Mouse (Mus musculus): Measurements from ENCODE around the gene Rfx4. TPM values are rescaled to one million over a fixed set of nuclear protein-coding genes. Genes with fewer than 3 reads are reported as not detected.

Rfx4 gene
- polyA plus RNA-seq, 1 experiment from 2014 or later = not detected

- Histone ChIP-seq H3K4me2 (no peak overlapping the region), H3K9me3 (replicated peaks) (no peaks in the 10 kb centered on the region), H3K27ac (no peak overlapping the region), H3K36me3 (no peaks in the 10 kb centered on the region), H3K27me3 (replicated peaks) (peaks cover 22% of the 10 kb centered on the region), H3K4me1 (no peaks in the 10 kb centered on the region), H3K4me3 (no peak overlapping the region), H3K9ac (no peak overlapping the region)
- no peak for ATAC-seq
- WGBS (ENCODE audit: insufficient replicate concordance) = 58% methylated on average over 8 of the region's 8 CpGs
Measured at GRCm38 (mm10) chr10:84858371-84858770, 102.5 kb downstream of the Rfx4 start.

GRCm38 (mm10) chr10:84858806-84859496 is 103.1 kb downstream of the Rfx4 start:
- no peaks in the 10 kb centered on the region for H3K9me3 ChIP-seq (replicated peaks)
- WGBS (ENCODE audit: insufficient replicate concordance) = 39% methylated on average over 14 of the region's 14 CpGs
- H3K4me2 ChIP-seq = no peak overlapping the region
- H3K4me1 ChIP-seq = no peaks in the 10 kb centered on the region
- peaks cover 22% of the 10 kb centered on the region for H3K27me3 ChIP-seq (replicated peaks)
- H3K36me3 ChIP-seq = no peaks in the 10 kb centered on the region
- no peak overlapping the region for H3K4me3 ChIP-seq
- H3K27ac ChIP-seq = no peak overlapping the region
- no peak overlapping the region for H3K9ac ChIP-seq
- no peak for ATAC-seq

- H3K27me3 ChIP-seq (replicated peaks) = peaks cover 22% of the 10 kb centered on the region
- no peaks in the 10 kb centered on the region for H3K36me3 ChIP-seq
- H3K4me2 ChIP-seq = no peak overlapping the region
- no peak overlapping the region for H3K9ac ChIP-seq
- no peak overlapping the region for H3K27ac ChIP-seq
- 54% methylated on average over 13 of the region's 13 CpGs for WGBS (ENCODE audit: insufficient replicate concordance)
- no peak overlapping the region for H3K4me3 ChIP-seq
- ATAC-seq = no peak
- H3K4me1 ChIP-seq = no peaks in the 10 kb centered on the region
- H3K9me3 ChIP-seq (replicated peaks) = no peaks in the 10 kb centered on the region
Measured at GRCm38 (mm10) chr10:84859556-84860380, 103.9 kb downstream of the Rfx4 start.

GRCm38 (mm10) chr10:84863488-84863887 is 107.6 kb downstream of the Rfx4 start:
- Histone ChIP-seq H3K4me1 (no peaks in the 10 kb centered on the region), H3K27me3 (replicated peaks) (peaks cover 21% of the 10 kb centered on the region), H3K36me3 (no peaks in the 10 kb centered on the region), H3K4me2 (no peak overlapping the region), H3K27ac (no peak overlapping the region), H3K9me3 (replicated peaks) (no peaks in the 10 kb centered on the region), H3K4me3 (no peak overlapping the region), H3K9ac (no peak overlapping the region)
- WGBS (ENCODE audit: insufficient replicate concordance) = 77% methylated on average over 6 of the region's 6 CpGs
- ATAC-seq = no peak

GRCm38 (mm10) chr10:84867577-84867976 is 111.7 kb downstream of the Rfx4 start:
- Histone ChIP-seq H3K27me3 (replicated peaks) (0 out of 2 replicates have a peak, but pooled peaks cover 4% of the 10 kb centered on the region), H3K4me1 (no peaks in the 10 kb centered on the region), H3K4me3 (no peak overlapping the region), H3K4me2 (no peak overlapping the region), H3K9ac (no peak overlapping the region), H3K27ac (no peak overlapping the region), H3K9me3 (replicated peaks) (no peaks in the 10 kb centered on the region), H3K36me3 (no peaks in the 10 kb centered on the region)
- no peak for ATAC-seq
- 73% methylated on average over 7 of the region's 7 CpGs for WGBS (ENCODE audit: insufficient replicate concordance)

- no peak for ATAC-seq
- H3K4me3 ChIP-seq = no peak overlapping the region
- 73% methylated on average over 12 of the region's 12 CpGs for WGBS (ENCODE audit: insufficient replicate concordance)
- H3K36me3 ChIP-seq = no peaks in the 10 kb centered on the region
- no peak overlapping the region for H3K4me2 ChIP-seq
- H3K4me1 ChIP-seq = no peaks in the 10 kb centered on the region
- no peak overlapping the region for H3K9ac ChIP-seq
- H3K27me3 ChIP-seq (replicated peaks) = 0 out of 2 replicates have a peak, but pooled peaks cover 2% of the 10 kb centered on the region
- no peaks in the 10 kb centered on the region for H3K9me3 ChIP-seq (replicated peaks)
- H3K27ac ChIP-seq = no peak overlapping the region
Measured at GRCm38 (mm10) chr10:84871285-84871684, 115.4 kb downstream of the Rfx4 start.

- Histone ChIP-seq H3K9me3 (replicated peaks) (no peaks in the 10 kb centered on the region), H3K36me3 (no peaks in the 10 kb centered on the region), H3K9ac (no peak overlapping the region), H3K4me3 (no peak overlapping the region), H3K27ac (no peak overlapping the region), H3K4me1 (no peaks in the 10 kb centered on the region), H3K4me2 (no peak overlapping the region), H3K27me3 (replicated peaks) (no peaks in the 10 kb centered on the region)
- 62% methylated on average over 4 of the region's 4 CpGs for WGBS (ENCODE audit: insufficient replicate concordance)
- ATAC-seq = no peak
Measured at GRCm38 (mm10) chr10:84871921-84872320, 116.1 kb downstream of the Rfx4 start.

- Histone ChIP-seq H3K27ac (no peak overlapping the region), H3K36me3 (no peaks in the 10 kb centered on the region), H3K9ac (no peak overlapping the region), H3K9me3 (replicated peaks) (no peaks in the 10 kb centered on the region), H3K4me1 (no peaks in the 10 kb centered on the region), H3K4me3 (no peak overlapping the region), H3K27me3 (replicated peaks) (peaks cover 5% of the 10 kb centered on the region; the same call in 1 of the 2 replicates), H3K4me2 (no peak overlapping the region)
- no peak for ATAC-seq
- 69% methylated on average over 9 of the region's 9 CpGs for WGBS (ENCODE audit: insufficient replicate concordance)
Measured at GRCm38 (mm10) chr10:84879823-84880571, 124.1 kb downstream of the Rfx4 start.

- no peak overlapping the region for H3K9ac ChIP-seq
- no peaks in the 10 kb centered on the region for H3K9me3 ChIP-seq (replicated peaks)
- peaks cover 14% of the 10 kb centered on the region for H3K4me1 ChIP-seq
- H3K36me3 ChIP-seq = no peaks in the 10 kb centered on the region
- WGBS (ENCODE audit: insufficient replicate concordance) = 75% methylated on average over 2 of the region's 2 CpGs
- no peak for ATAC-seq
- peaks cover 5% of the 10 kb centered on the region; the same call in 1 of the 2 replicates for H3K27me3 ChIP-seq (replicated peaks)
- H3K4me2 ChIP-seq = no peak overlapping the region
- no peak overlapping the region for H3K27ac ChIP-seq
- no peak overlapping the region for H3K4me3 ChIP-seq
Measured at GRCm38 (mm10) chr10:84882528-84882927, 126.7 kb downstream of the Rfx4 start.

- 48% methylated on average over 5 of the region's 5 CpGs for WGBS (ENCODE audit: insufficient replicate concordance)
- no peaks in the 10 kb centered on the region for H3K27me3 ChIP-seq (replicated peaks)
- H3K4me1 ChIP-seq = peaks cover 14% of the 10 kb centered on the region
- no peak overlapping the region for H3K9ac ChIP-seq
- H3K4me3 ChIP-seq = no peak overlapping the region
- H3K4me2 ChIP-seq = peak overlapping the region; percentile 28; the same call in 1 of the 2 replicates
- no peaks in the 10 kb centered on the region for H3K36me3 ChIP-seq
- H3K27ac ChIP-seq = no peak overlapping the region
- H3K9me3 ChIP-seq (replicated peaks) = no peaks in the 10 kb centered on the region
- ATAC-seq = peak; percentile 21; the same call in 1 of the 2 replicates
Measured at GRCm38 (mm10) chr10:84885341-84885884, 129.6 kb downstream of the Rfx4 start.

- Histone ChIP-seq H3K4me3 (no peak overlapping the region), H3K9me3 (replicated peaks) (no peaks in the 10 kb centered on the region), H3K36me3 (no peaks in the 10 kb centered on the region), H3K4me1 (peaks cover 14% of the 10 kb centered on the region), H3K4me2 (0 out of 2 replicates have a peak overlapping the region, but pooled peaks have one; percentile 18), H3K9ac (no peak overlapping the region), H3K27ac (0 out of 2 replicates have a peak overlapping the region, but pooled peaks have one; percentile 20), H3K27me3 (replicated peaks) (no peaks in the 10 kb centered on the region)
- WGBS (ENCODE audit: insufficient replicate concordance) = 24% methylated on average over 6 of the region's 6 CpGs
- peak; percentile 73 for ATAC-seq
Measured at GRCm38 (mm10) chr10:84886221-84886627, 130.4 kb downstream of the Rfx4 start.

Data from liver, embryonic 12.5 days (tissue).